Mouse (Mus musculus) adrenal gland, postnatal 36 days (tissue): ENCODE measurements around the gene Pin4. TPM values are rescaled to one million over a fixed set of nuclear protein-coding genes. Genes with fewer than 3 reads are reported as not detected.

ENCODE experiments used
- DNase-seq, 2 experiments: peaks; one replicate each; pipeline ENCODE4 v3.0.0; 2021; ENCODE audit warnings: mixed read lengths in 1 of 2
- total RNA-seq, 2 experiments: library from RNA; stranded (reverse); gene quantifications; 2 replicates each; pipeline ENCODE4 v1.2.3; 2021

Gene Pin4
- total RNA-seq, 2 experiments from 2014 or later, result 58.7 to 59.6 TPM

- DNase-seq, result peak; percentile 92 to 95
Observed at GRCm38 (mm10) chrX:102156618-102157422, 37.6 kb downstream of the Pin4 start, which contains the start of gene Ercc6l. Gene Ercc6l (minus strand): TSS chrX:102157091.

- DNase-seq, result no peak
Observed at GRCm38 (mm10) chrX:102157423-102157791, 38.2 kb downstream of the Pin4 start.

- peak; percentile 35 to 64 for DNase-seq
Observed at GRCm38 (mm10) chrX:102159778-102160177, 40.5 kb downstream of the Pin4 start.

GRCm38 (mm10) chrX:102160528-102160927 is 41.3 kb downstream of the Pin4 start:
- no peak for DNase-seq

GRCm38 (mm10) chrX:102163096-102163495 is 43.8 kb downstream of the Pin4 start:
- no peak for DNase-seq

GRCm38 (mm10) chrX:102163529-102163928 is 44.3 kb downstream of the Pin4 start:
- peak; percentile 74 to 78 for DNase-seq

- DNase-seq, result no peak
Observed at GRCm38 (mm10) chrX:102166521-102166920, 47.3 kb downstream of the Pin4 start.

- no peak for DNase-seq
Observed at GRCm38 (mm10) chrX:102166986-102167385, 47.7 kb downstream of the Pin4 start.

- no peak for DNase-seq
Observed at GRCm38 (mm10) chrX:102169724-102170123, 50.5 kb downstream of the Pin4 start.

GRCm38 (mm10) chrX:102170135-102170534 is 50.9 kb downstream of the Pin4 start:
- no peak for DNase-seq

- DNase-seq, result no peak
Observed at GRCm38 (mm10) chrX:102170900-102171299, 51.7 kb downstream of the Pin4 start.

- no peak for DNase-seq
Observed at GRCm38 (mm10) chrX:102175538-102176287, 56.5 kb downstream of the Pin4 start.

Other genes with a start within 250 kb of the Pin4 start
- gene Rtl5, start 48.1 kb upstream of the Pin4 start, total RNA-seq, result 1 to 10 TPM; 7.3 to 9.6 TPM
- gene Ercc6l, start 37.6 kb downstream of the Pin4 start, total RNA-seq, result under 1 TPM; 0.63 to 0.89 TPM
- gene Rps4x, start 69.9 kb downstream of the Pin4 start, total RNA-seq, result 1,000 to 10,000 TPM in 1 of 2 experiments, 100 to 1,000 TPM in 1; 902 to 1,048 TPM
- gene Cited1, start 132.7 kb downstream of the Pin4 start, total RNA-seq, result 10 to 100 TPM in 1 of 2 experiments, under 1 TPM in 1; 0.92 to 22.8 TPM